Mouse (Mus musculus): ENCODE measurements around the gene Il15ra. TPM values are rescaled to one million over a fixed set of nuclear protein-coding genes. Genes with fewer than 3 reads are reported as not detected.

Gene Il15ra
- total and polyA plus RNA-seq, 2 experiments from 2014 or later, result 1.00 to 1.3 TPM

GRCm38 (mm10) chr2:11762541-11762940, 57.5 kb downstream of the Il15ra start:
- Histone ChIP-seq H3K36me3 (ENCODE audit: insufficient read depth) (peaks cover 88% of the 10 kb centered on the region), H3K27ac (ENCODE audit: low read depth, low read length) (no peak overlapping the region), H3K9me3 (ENCODE audit: low read length) (no peaks in the 10 kb centered on the region), H3K27me3 (ENCODE audit: insufficient read depth, low read length) (no peaks in the 10 kb centered on the region), H3K4me3 (ENCODE audit: low read depth, low read length) (no peak overlapping the region), H3K4me1 (ENCODE audit: insufficient read depth) (no peaks in the 10 kb centered on the region), H3K9ac (no peak overlapping the region), H3K4me2 (ENCODE audit: low read depth) (no peak overlapping the region)
- DNase-seq (no peak), ATAC-seq (no peak)
- 95% methylated on average over 4 of the region's 4 CpGs for WGBS
- TF ChIP-seq CTCF (IDR thresholded peaks at IDR 0.05; ENCODE audit: low read depth), result no peak

- TF ChIP-seq CTCF (IDR thresholded peaks at IDR 0.05; ENCODE audit: low read depth), result no peak
- Histone ChIP-seq H3K27ac (ENCODE audit: low read depth, low read length) (no peak overlapping the region), H3K27me3 (ENCODE audit: insufficient read depth, low read length) (no peaks in the 10 kb centered on the region), H3K9me3 (ENCODE audit: low read length) (no peaks in the 10 kb centered on the region), H3K4me1 (ENCODE audit: insufficient read depth) (no peaks in the 10 kb centered on the region), H3K4me2 (ENCODE audit: low read depth) (no peak overlapping the region), H3K4me3 (ENCODE audit: low read depth, low read length) (no peak overlapping the region), H3K9ac (no peak overlapping the region), H3K36me3 (ENCODE audit: insufficient read depth) (peaks cover 68% of the 10 kb centered on the region)
- WGBS, result 41% methylated on average over 4 of the region's 4 CpGs
- peak; percentile 78 for DNase-seq
- peak; percentile 92 for ATAC-seq
Observed at GRCm38 (mm10) chr2:11765694-11766093, 60.6 kb downstream of the Il15ra start.

- TF ChIP-seq CTCF (IDR thresholded peaks at IDR 0.05; ENCODE audit: low read depth), result no peak
- no peaks in the 10 kb centered on the region for H3K27me3 ChIP-seq (ENCODE audit: insufficient read depth, low read length)
- DNase-seq, result no peak
- H3K27ac ChIP-seq (ENCODE audit: low read depth, low read length), result no peak overlapping the region
- H3K4me2 ChIP-seq (ENCODE audit: low read depth), result no peak overlapping the region
- no peak for ATAC-seq
- no peak overlapping the region for H3K4me3 ChIP-seq (ENCODE audit: low read depth, low read length)
- no peaks in the 10 kb centered on the region for H3K9me3 ChIP-seq (ENCODE audit: low read length)
- WGBS, result 74% methylated on average over 5 of the region's 5 CpGs
- H3K4me1 ChIP-seq (ENCODE audit: insufficient read depth), result no peaks in the 10 kb centered on the region
- H3K9ac ChIP-seq, result no peak overlapping the region
- H3K36me3 ChIP-seq (ENCODE audit: insufficient read depth), result peaks cover 59% of the 10 kb centered on the region
Observed at GRCm38 (mm10) chr2:11766485-11767160, 61.5 kb downstream of the Il15ra start.

- ATAC-seq (no peak), DNase-seq (no peak)
- WGBS, result 73% methylated on average over 10 of the region's 10 CpGs
- H3K4me1 ChIP-seq (ENCODE audit: insufficient read depth), result no peaks in the 10 kb centered on the region
- no peaks in the 10 kb centered on the region for H3K9me3 ChIP-seq (ENCODE audit: low read length)
- H3K27me3 ChIP-seq (ENCODE audit: insufficient read depth, low read length), result no peaks in the 10 kb centered on the region
- H3K36me3 ChIP-seq (ENCODE audit: insufficient read depth), result peaks cover 54% of the 10 kb centered on the region
- TF ChIP-seq CTCF (IDR thresholded peaks at IDR 0.05; ENCODE audit: low read depth), result no peak
- H3K4me2 ChIP-seq (ENCODE audit: low read depth), result no peak overlapping the region
- H3K27ac ChIP-seq (ENCODE audit: low read depth, low read length), result no peak overlapping the region
- H3K9ac ChIP-seq, result no peak overlapping the region
- no peak overlapping the region for H3K4me3 ChIP-seq (ENCODE audit: low read depth, low read length)
Observed at GRCm38 (mm10) chr2:11767161-11767545, 62.1 kb downstream of the Il15ra start.

- no peak for ATAC-seq
- no peaks in the 10 kb centered on the region for H3K27me3 ChIP-seq (ENCODE audit: insufficient read depth, low read length)
- no peak overlapping the region for H3K9ac ChIP-seq
- H3K4me3 ChIP-seq (ENCODE audit: low read depth, low read length), result no peak overlapping the region
- WGBS, result 93% methylated on average over 4 of the region's 4 CpGs
- 0 out of 2 replicates have a peak, but pooled peaks cover 7% of the 10 kb centered on the region for H3K4me1 ChIP-seq (ENCODE audit: insufficient read depth)
- no peak overlapping the region for H3K4me2 ChIP-seq (ENCODE audit: low read depth)
- TF ChIP-seq CTCF (IDR thresholded peaks at IDR 0.05; ENCODE audit: low read depth), result no peak
- H3K27ac ChIP-seq (ENCODE audit: low read depth, low read length), result no peak overlapping the region
- no peak for DNase-seq
- H3K36me3 ChIP-seq (ENCODE audit: insufficient read depth), result peaks cover 16% of the 10 kb centered on the region
- no peaks in the 10 kb centered on the region for H3K9me3 ChIP-seq (ENCODE audit: low read length)
Observed at GRCm38 (mm10) chr2:11771701-11772100, 66.6 kb downstream of the Il15ra start.

GRCm38 (mm10) chr2:11772401-11772800, 67.3 kb downstream of the Il15ra start:
- Histone ChIP-seq H3K4me3 (ENCODE audit: low read depth, low read length) (no peak overlapping the region), H3K4me1 (ENCODE audit: insufficient read depth) (0 out of 2 replicates have a peak, but pooled peaks cover 9% of the 10 kb centered on the region), H3K27me3 (ENCODE audit: insufficient read depth, low read length) (no peaks in the 10 kb centered on the region), H3K36me3 (ENCODE audit: insufficient read depth) (peaks cover 9% of the 10 kb centered on the region), H3K27ac (ENCODE audit: low read depth, low read length) (no peak overlapping the region), H3K9me3 (ENCODE audit: low read length) (no peaks in the 10 kb centered on the region), H3K9ac (no peak overlapping the region), H3K4me2 (ENCODE audit: low read depth) (no peak overlapping the region)
- no peak for TF ChIP-seq CTCF (IDR thresholded peaks at IDR 0.05; ENCODE audit: low read depth)
- no peak for ATAC-seq
- DNase-seq, result no peak
- 86% methylated on average over 4 of the region's 4 CpGs for WGBS

GRCm38 (mm10) chr2:11774426-11774825, 69.3 kb downstream of the Il15ra start:
- Histone ChIP-seq H3K4me2 (ENCODE audit: low read depth) (no peak overlapping the region), H3K27me3 (ENCODE audit: insufficient read depth, low read length) (no peaks in the 10 kb centered on the region), H3K9ac (no peak overlapping the region), H3K4me3 (ENCODE audit: low read depth, low read length) (no peak overlapping the region), H3K36me3 (ENCODE audit: insufficient read depth) (peaks cover 3% of the 10 kb centered on the region; the same call in 1 of the 2 replicates), H3K27ac (ENCODE audit: low read depth, low read length) (no peak overlapping the region), H3K9me3 (ENCODE audit: low read length) (no peaks in the 10 kb centered on the region), H3K4me1 (ENCODE audit: insufficient read depth) (peaks cover 15% of the 10 kb centered on the region; the same call in 1 of the 2 replicates)
- WGBS, result 89% methylated on average over 10 of the region's 10 CpGs
- ATAC-seq (no peak), DNase-seq (no peak)
- TF ChIP-seq CTCF (IDR thresholded peaks at IDR 0.05; ENCODE audit: low read depth), result no peak
